Mouse (Mus musculus): Measurements from ENCODE around the gene Gm11596. TPM values are rescaled to one million over a fixed set of nuclear protein-coding genes. Genes with fewer than 3 reads are reported as not detected.

Gene Gm11596
- polyA plus RNA-seq, 1 experiment from 2014 or later = not detected

DNA sequence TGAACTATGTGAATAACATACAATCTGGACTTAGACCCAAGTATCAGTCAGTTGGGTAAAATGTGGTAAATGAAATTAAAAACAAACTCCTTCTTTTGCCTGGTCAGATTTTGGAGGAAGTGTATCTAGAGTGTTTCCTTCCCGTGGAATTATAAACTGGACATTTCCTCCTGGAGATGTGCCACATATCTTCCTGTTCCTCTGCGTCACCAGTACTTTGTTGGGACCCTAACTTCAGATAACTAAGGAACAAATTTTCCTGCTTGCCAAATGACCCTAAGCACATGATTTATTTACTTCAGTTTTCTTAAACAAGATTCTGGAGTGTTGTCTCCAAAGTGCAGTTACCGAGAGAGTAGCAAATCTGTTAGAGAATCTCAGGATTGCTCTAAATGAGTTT, 49.3 kb downstream of the Gm11596 start:
- no peak for ATAC-seq (ENCODE audit: low read depth)
- Histone ChIP-seq H3K9me3 (no peaks in the 10 kb centered on the region), H3K27ac (replicated peaks) (no peak overlapping the region), H3K4me3 (no peak overlapping the region), H3K4me1 (replicated peaks) (no peaks in the 10 kb centered on the region), H3K9ac (no peak overlapping the region), H3K4me2 (no peak overlapping the region), H3K27me3 (no peaks in the 10 kb centered on the region), H3K36me3 (no peaks in the 10 kb centered on the region)
- 86% methylated on average over 3 of the region's 3 CpGs for WGBS

Other genes with a start within 250 kb of the Gm11596 start
- not detected in 2 replicates for gene Krtap3-3, start 242.6 kb downstream of the Gm11596 start, polyA plus RNA-seq (2015; fragmentation: Nextera tagmentation; extraction: Ambion mirVana)
- gene Krtap3-2, start 236.6 kb downstream of the Gm11596 start, polyA plus RNA-seq (2015; fragmentation: Nextera tagmentation; extraction: Ambion mirVana) = not detected in 2 replicates
- gene Gm11939, start 234.0 kb downstream of the Gm11596 start, polyA plus RNA-seq (2015; fragmentation: Nextera tagmentation; extraction: Ambion mirVana) = not detected in 2 replicates
- not detected in 2 replicates for gene Krtap3-1, start 226.8 kb downstream of the Gm11596 start, polyA plus RNA-seq (2015; fragmentation: Nextera tagmentation; extraction: Ambion mirVana)
- gene Krtap1-5, start 212.5 kb downstream of the Gm11596 start, polyA plus RNA-seq (2015; fragmentation: Nextera tagmentation; extraction: Ambion mirVana) = not detected in 2 replicates
- not detected in 2 replicates for gene Krtap1-4, start 209.8 kb downstream of the Gm11596 start, polyA plus RNA-seq (2015; fragmentation: Nextera tagmentation; extraction: Ambion mirVana)
- not detected in 2 replicates for gene Krtap1-3, start 202.1 kb downstream of the Gm11596 start, polyA plus RNA-seq (2015; fragmentation: Nextera tagmentation; extraction: Ambion mirVana)
- not detected in 2 replicates for gene Krtap9-3, start 195.4 kb downstream of the Gm11596 start, polyA plus RNA-seq (2015; fragmentation: Nextera tagmentation; extraction: Ambion mirVana)
- not detected in 2 replicates for gene Gm11938, start 190.2 kb downstream of the Gm11596 start, polyA plus RNA-seq (2015; fragmentation: Nextera tagmentation; extraction: Ambion mirVana)
- gene Gm11937, start 183.3 kb downstream of the Gm11596 start, polyA plus RNA-seq (2015; fragmentation: Nextera tagmentation; extraction: Ambion mirVana) = not detected in 2 replicates
- not detected in 2 replicates for gene Krtap2-4, start 178.6 kb downstream of the Gm11596 start, polyA plus RNA-seq (2015; fragmentation: Nextera tagmentation; extraction: Ambion mirVana)
- gene Gm11562, start 173.0 kb downstream of the Gm11596 start, polyA plus RNA-seq (2015; fragmentation: Nextera tagmentation; extraction: Ambion mirVana) = not detected in 2 replicates
- gene Krtap4-1, start 165.2 kb downstream of the Gm11596 start, polyA plus RNA-seq (2015; fragmentation: Nextera tagmentation; extraction: Ambion mirVana) = not detected in 2 replicates
- not detected in 2 replicates for gene Krtap4-2, start 158.4 kb downstream of the Gm11596 start, polyA plus RNA-seq (2015; fragmentation: Nextera tagmentation; extraction: Ambion mirVana)
- gene Krtap4-7, start 149.4 kb downstream of the Gm11596 start, polyA plus RNA-seq (2015; fragmentation: Nextera tagmentation; extraction: Ambion mirVana) = not detected in 2 replicates
- gene Gm11555, start 143.2 kb downstream of the Gm11596 start, polyA plus RNA-seq (2015; fragmentation: Nextera tagmentation; extraction: Ambion mirVana) = not detected in 2 replicates
- gene Gm11563, start 134.5 kb downstream of the Gm11596 start, polyA plus RNA-seq (2015; fragmentation: Nextera tagmentation; extraction: Ambion mirVana) = not detected in 2 replicates
- gene Krtap4-6, start 127.5 kb downstream of the Gm11596 start, polyA plus RNA-seq (2015; fragmentation: Nextera tagmentation; extraction: Ambion mirVana) = not detected in 2 replicates
- not detected in 2 replicates for gene Gm14190, start 102.7 kb downstream of the Gm11596 start, polyA plus RNA-seq (2015; fragmentation: Nextera tagmentation; extraction: Ambion mirVana)
- not detected in 2 replicates for gene Gm14180, start 59.2 kb downstream of the Gm11596 start, polyA plus RNA-seq (2015; fragmentation: Nextera tagmentation; extraction: Ambion mirVana)
- gene Gm11595, start 20.6 kb downstream of the Gm11596 start, polyA plus RNA-seq (2015; fragmentation: Nextera tagmentation; extraction: Ambion mirVana) = not detected in 2 replicates
- not detected in 2 replicates for gene Krtap4-8, start 12.8 kb downstream of the Gm11596 start, polyA plus RNA-seq (2015; fragmentation: Nextera tagmentation; extraction: Ambion mirVana)
- not detected in 2 replicates for gene Krtap4-9, start 8.3 kb downstream of the Gm11596 start, polyA plus RNA-seq (2015; fragmentation: Nextera tagmentation; extraction: Ambion mirVana)
- not detected in 2 replicates for gene Gm11569, start 5.5 kb upstream of the Gm11596 start, polyA plus RNA-seq (2015; fragmentation: Nextera tagmentation; extraction: Ambion mirVana)
- gene Gm11554, start 11.0 kb upstream of the Gm11596 start, polyA plus RNA-seq (2015; fragmentation: Nextera tagmentation; extraction: Ambion mirVana) = not detected in 2 replicates
- gene Krtap4-13, start 16.4 kb upstream of the Gm11596 start, polyA plus RNA-seq (2015; fragmentation: Nextera tagmentation; extraction: Ambion mirVana) = not detected in 2 replicates
- not detected in 2 replicates for gene Gm11564, start 22.2 kb upstream of the Gm11596 start, polyA plus RNA-seq (2015; fragmentation: Nextera tagmentation; extraction: Ambion mirVana)
- gene 2300003K06Rik, start 44.6 kb upstream of the Gm11596 start, polyA plus RNA-seq (2015; fragmentation: Nextera tagmentation; extraction: Ambion mirVana) = not detected in 2 replicates
- gene Krtap4-16, start 58.1 kb upstream of the Gm11596 start, polyA plus RNA-seq (2015; fragmentation: Nextera tagmentation; extraction: Ambion mirVana) = not detected in 2 replicates
- not detected in 2 replicates for gene Gm11568, start 64.5 kb upstream of the Gm11596 start, polyA plus RNA-seq (2015; fragmentation: Nextera tagmentation; extraction: Ambion mirVana)
- gene Gm11559, start 71.0 kb upstream of the Gm11596 start, polyA plus RNA-seq (2015; fragmentation: Nextera tagmentation; extraction: Ambion mirVana) = not detected in 2 replicates
- gene Krtap9-1, start 79.9 kb upstream of the Gm11596 start, polyA plus RNA-seq (2015; fragmentation: Nextera tagmentation; extraction: Ambion mirVana) = not detected in 2 replicates
- not detected in 2 replicates for gene Gm11567, start 85.7 kb upstream of the Gm11596 start, polyA plus RNA-seq (2015; fragmentation: Nextera tagmentation; extraction: Ambion mirVana)
- not detected in 2 replicates for gene Krtap31-1, start 114.5 kb upstream of the Gm11596 start, polyA plus RNA-seq (2015; fragmentation: Nextera tagmentation; extraction: Ambion mirVana)
- not detected in 2 replicates for gene Gm11565, start 121.3 kb upstream of the Gm11596 start, polyA plus RNA-seq (2015; fragmentation: Nextera tagmentation; extraction: Ambion mirVana)
- gene Krtap31-2, start 142.8 kb upstream of the Gm11596 start, polyA plus RNA-seq (2015; fragmentation: Nextera tagmentation; extraction: Ambion mirVana) = not detected in 2 replicates
- not detected in 2 replicates for gene Krtap9-5, start 155.0 kb upstream of the Gm11596 start, polyA plus RNA-seq (2015; fragmentation: Nextera tagmentation; extraction: Ambion mirVana)
- not detected in 2 replicates for gene Krtap29-1, start 185.6 kb upstream of the Gm11596 start, polyA plus RNA-seq (2015; fragmentation: Nextera tagmentation; extraction: Ambion mirVana)
- gene Krtap16-1, start 193.1 kb upstream of the Gm11596 start, polyA plus RNA-seq (2015; fragmentation: Nextera tagmentation; extraction: Ambion mirVana) = not detected in 2 replicates
- 0.55 TPM in 1 of 2 replicates, not detected in the other for gene Krtap17-1, start 200.5 kb upstream of the Gm11596 start, polyA plus RNA-seq (2015; fragmentation: Nextera tagmentation; extraction: Ambion mirVana)
- gene Krt33a, start 222.7 kb upstream of the Gm11596 start, polyA plus RNA-seq (2015; fragmentation: Nextera tagmentation; extraction: Ambion mirVana) = not detected in 2 replicates
- gene Krt33b, start 236.4 kb upstream of the Gm11596 start, polyA plus RNA-seq (2015; fragmentation: Nextera tagmentation; extraction: Ambion mirVana) = not detected in 2 replicates
- gene Krt34, start 248.1 kb upstream of the Gm11596 start, polyA plus RNA-seq (2015; fragmentation: Nextera tagmentation; extraction: Ambion mirVana) = not detected in 2 replicates

All from neural tube, embryonic 13.5 days (tissue).